Mouse (Mus musculus) G1E-ER4 (cell line): ENCODE measurements around the gene Tcfl5. TPM values are rescaled to one million over a fixed set of nuclear protein-coding genes. Genes with fewer than 3 reads are reported as not detected.

Experiments used
- GATA1 ChIP-seq: IDR thresholded peaks from one replicate; pipeline ENCODE4 v1.8.0; 2012; ENCODE audit warnings: low read length, inconsistent platforms
- polyA plus RNA-seq: library from polyadenylated mRNA; stranded (reverse); fragments of >175 nt; gene quantifications from 2 replicates; pipeline ENCODE4 v1.2.3, GENCODE M21; 2012

Tcfl5 gene
- polyA plus RNA-seq, 1 experiment, result not detected

GRCm38 (mm10) chr2:180641576-180642554 is 643 bp downstream of the Tcfl5 start:
- no peak for TF ChIP-seq GATA1

DNA sequence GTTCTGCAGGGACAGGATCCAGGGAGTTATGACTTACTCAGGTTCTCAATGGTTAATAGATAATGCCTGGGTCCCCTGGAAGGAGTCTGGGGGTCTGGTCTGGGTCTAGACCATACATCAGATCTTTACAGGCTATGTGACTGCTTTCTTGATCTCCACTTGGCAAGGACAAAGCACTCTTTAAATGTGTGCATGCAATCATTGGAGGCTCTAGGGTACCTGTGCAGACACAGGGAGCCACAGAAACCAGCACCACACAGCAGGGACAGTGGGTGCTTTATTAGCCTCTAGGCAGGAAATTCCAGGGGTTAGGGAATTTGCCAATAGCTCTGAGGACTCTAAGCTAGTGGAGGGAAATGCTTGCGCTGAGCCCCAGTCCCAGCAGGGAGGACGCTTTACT is 30.6 kb downstream of the Tcfl5 start:
- TF ChIP-seq GATA1, result no peak

- no peak for TF ChIP-seq GATA1
Observed at GRCm38 (mm10) chr2:180610283-180610682, 32.2 kb downstream of the Tcfl5 start.

- TF ChIP-seq GATA1, result no peak
Observed at GRCm38 (mm10) chr2:180604781-180605180, 37.7 kb downstream of the Tcfl5 start.

DNA sequence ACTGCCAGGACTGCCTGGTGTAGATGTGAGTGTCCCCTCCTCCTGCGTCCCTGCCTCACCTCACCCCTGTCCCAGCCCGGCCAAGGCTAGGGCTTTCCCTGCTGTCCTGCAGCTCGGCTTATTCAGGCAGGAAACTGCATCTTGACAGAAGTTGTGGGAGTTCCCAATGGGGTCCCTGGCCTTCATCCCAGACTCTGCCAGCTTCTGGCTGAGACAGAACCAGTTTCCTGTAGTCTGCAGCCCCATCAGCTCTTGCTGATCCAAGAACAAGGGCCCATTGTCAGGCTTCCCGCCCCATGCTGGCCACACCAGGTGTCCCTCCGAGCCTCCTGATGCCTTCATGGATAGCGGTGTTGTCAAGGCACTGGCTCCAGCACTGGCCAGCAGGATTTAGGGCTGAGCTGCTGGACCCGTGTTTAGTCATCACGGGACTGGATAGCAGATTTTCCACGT is 41.9 kb downstream of the Tcfl5 start:
- no peak for TF ChIP-seq GATA1

DNA sequence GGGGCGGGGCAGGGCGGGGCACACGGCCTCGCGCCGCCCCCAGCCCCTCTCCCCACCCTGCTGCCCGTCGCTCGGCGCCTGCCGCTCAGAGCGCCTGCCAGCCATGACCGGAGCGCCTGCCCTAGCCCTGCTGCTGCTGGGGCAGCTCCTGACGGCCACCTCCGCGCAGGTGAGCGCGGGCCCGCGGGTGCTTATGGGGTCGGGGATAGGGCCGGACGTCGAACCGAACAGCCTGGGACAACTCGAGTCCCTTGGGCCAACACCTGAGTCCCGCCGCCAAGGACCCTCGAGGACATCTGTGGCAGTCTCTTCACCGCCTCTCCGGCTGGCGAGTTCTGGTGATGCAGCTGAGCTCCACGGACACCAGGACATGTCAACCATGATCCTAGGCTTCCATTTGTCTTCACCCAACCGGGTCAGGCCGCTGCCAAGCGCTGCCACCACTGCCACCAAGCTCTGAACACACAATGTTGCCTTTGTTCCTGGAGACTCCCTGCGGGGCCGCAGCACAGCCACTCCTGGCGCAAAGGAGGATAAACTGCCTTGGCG is 44.3 kb downstream of the Tcfl5 start:
- no peak for TF ChIP-seq GATA1

DNA sequence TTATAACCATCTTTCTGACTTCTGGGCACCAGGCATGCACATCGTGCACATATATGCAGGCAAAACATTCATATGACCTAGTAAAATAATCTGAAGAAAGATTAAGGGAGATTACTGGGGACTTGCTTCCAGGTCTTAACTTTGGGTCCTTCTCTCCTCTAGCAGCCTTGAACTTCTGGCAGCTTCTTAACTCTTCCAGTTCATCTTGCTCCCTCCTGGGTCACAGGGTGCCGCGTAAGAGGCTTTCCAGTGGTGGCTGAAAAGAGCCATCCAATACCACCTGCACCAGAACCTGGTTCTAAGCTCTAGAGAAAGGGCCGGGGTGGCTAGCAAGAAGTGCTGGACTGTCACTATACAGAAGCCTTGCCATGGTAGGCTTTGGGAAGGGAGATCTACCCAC is 45.0 kb downstream of the Tcfl5 start, which contains the start of gene Col9a3:
Col9a3 (plus strand) TSS at position 301 of the 400 bp plus-strand sequence.
- TF ChIP-seq GATA1, result no peak

- no peak for TF ChIP-seq GATA1
Observed at GRCm38 (mm10) chr2:180589123-180589831, 53.2 kb downstream of the Tcfl5 start, which contains the start of gene Ogfr. Gene Ogfr (plus strand): TSS chr2:180589245.

DNA sequence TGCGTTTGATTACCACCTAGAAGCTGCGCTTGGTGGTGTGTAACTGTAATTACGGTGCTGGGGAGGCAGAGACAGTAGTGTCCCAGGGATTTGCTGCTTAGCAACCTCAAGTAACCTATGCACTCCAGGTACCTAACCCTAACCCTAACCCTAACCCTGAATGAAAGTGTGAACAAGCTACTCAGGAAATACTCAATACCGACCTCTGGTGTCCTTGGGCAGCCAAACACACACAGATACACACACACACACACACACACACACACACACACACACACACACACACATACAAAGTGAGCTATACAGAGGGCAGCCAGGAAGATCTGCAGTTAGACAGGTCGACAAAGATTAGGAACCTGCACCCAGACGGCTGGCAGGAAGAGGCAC is 53.8 kb downstream of the Tcfl5 start:
- TF ChIP-seq GATA1, result no peak

DNA sequence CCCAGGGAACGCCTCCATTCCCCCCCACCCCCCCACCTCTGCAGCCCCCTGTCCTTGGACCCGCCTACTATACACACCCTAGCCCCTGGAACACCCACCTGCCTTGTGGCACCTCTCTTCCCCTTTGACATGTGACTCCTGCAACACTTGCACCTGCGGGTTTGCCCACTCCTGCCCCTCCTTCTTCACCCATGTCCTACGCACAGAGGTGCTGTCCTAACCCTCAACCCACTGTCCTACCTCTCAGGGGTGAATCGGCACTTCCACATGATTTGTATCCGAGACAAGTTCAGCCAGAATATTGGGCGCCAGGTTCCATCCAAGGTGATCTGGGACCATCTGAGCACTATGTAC is 59.4 kb downstream of the Tcfl5 start:
- TF ChIP-seq GATA1, result no peak

GRCm38 (mm10) chr2:180582481-180583153 is 59.9 kb downstream of the Tcfl5 start:
- no peak for TF ChIP-seq GATA1

DNA sequence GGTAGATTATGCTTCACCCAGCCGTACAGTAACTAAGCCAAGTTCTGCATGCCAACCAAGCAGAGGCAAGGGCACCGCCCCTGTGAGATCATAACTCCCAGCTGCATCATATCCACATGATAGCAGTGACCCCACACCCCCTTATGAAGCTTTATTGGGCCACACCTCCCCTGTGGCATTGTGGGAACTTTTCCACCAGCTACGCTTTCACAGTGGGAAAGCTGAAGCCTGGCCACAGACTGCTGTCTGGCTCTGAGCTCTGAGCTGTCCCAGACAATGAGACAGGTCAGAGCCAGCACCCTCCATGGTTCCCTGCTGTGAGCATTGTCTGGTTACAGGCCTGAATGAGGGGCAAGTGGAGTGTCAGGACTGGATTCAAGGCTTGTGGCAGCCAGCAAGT is 61.5 kb downstream of the Tcfl5 start, which contains the start of gene Mrgbp:
Mrgbp (plus strand) TSS at position 303 of the 400 bp plus-strand sequence.
- TF ChIP-seq GATA1, result no peak

DNA sequence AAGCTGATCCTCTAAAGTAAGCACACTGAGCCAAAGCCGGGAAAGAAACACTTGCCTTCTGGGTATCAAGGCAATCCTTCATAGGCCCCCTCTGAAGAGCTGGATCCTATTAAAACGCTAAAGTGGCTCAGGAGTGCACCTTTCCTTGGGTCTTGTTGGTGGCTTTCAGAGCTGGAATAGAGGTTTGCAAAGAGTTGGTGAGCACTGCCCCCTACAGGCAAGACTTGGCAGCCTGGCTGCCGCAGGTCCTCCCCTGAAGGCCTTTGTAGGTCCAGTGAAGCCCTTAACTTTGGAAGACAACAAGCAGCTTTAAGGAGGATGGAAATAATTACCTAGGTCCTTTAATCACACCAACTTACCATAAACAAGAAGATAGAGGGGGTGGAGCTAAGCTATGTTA is 63.8 kb downstream of the Tcfl5 start:
- no peak for TF ChIP-seq GATA1

GRCm38 (mm10) chr2:180576482-180576881 is 66.0 kb downstream of the Tcfl5 start:
- TF ChIP-seq GATA1, result no peak

Other genes starting within 250 kb of the Tcfl5 start
- gene Slco4a1, start 186.5 kb downstream of the Tcfl5 start, polyA plus RNA-seq, result not detected in 2 replicates
- not detected in 2 replicates for gene Ntsr1, start 142.7 kb downstream of the Tcfl5 start, polyA plus RNA-seq
- 21.5 and 24.9 TPM in 2 replicates for gene Mrgbp, start 61.4 kb downstream of the Tcfl5 start, polyA plus RNA-seq
- gene Ogfr, start 53.5 kb downstream of the Tcfl5 start, polyA plus RNA-seq, result 142 and 171 TPM in 2 replicates
- 0.09 and 0.15 TPM in 2 replicates for gene Col9a3, start 44.9 kb downstream of the Tcfl5 start, polyA plus RNA-seq
- gene Dido1, start 67.3 kb upstream of the Tcfl5 start, polyA plus RNA-seq, result 25.6 and 29.7 TPM in 2 replicates
- gene Gid8, start 67.4 kb upstream of the Tcfl5 start, polyA plus RNA-seq, result 43.3 and 62.1 TPM in 2 replicates
- 0.65 and 0.70 TPM in 2 replicates for gene Slc17a9, start 82.6 kb upstream of the Tcfl5 start, polyA plus RNA-seq
- not detected in 2 replicates for gene Bhlhe23, start 134.2 kb upstream of the Tcfl5 start, polyA plus RNA-seq